Mouse (Mus musculus) forebrain, embryonic 11.5 days (tissue): ENCODE measurements around the gene Daxx. TPM values are rescaled to one million over a fixed set of nuclear protein-coding genes. Genes with fewer than 3 reads are reported as not detected.
A peak's percentile ranks its signal among the peaks of the same experiment; 100 is the strongest.
"Not testable (repeated sequence)": the region's sequence is repeated elsewhere in the genome, so short reads cannot be mapped to it uniquely, and the experiment has no call there.

Source experiments
- ATAC-seq: fragments of 200-750 bp; cut with Nextera tagmentation; replicated peaks from 2 replicates; pipeline ENCODE4 v1.8.0; 2017; ENCODE audit warnings: moderate TSS enrichment; ENCODE audit not compliant: low FRiP score
- DNase-seq: peaks from one replicate; pipeline ENCODE4 v3.0.0-alpha.2; 2017; ENCODE audit warnings: low spot score
- H3K27ac ChIP-seq: fragments of 300-500 bp; sonication (generic); 2 replicates; pipeline ENCODE4 v1.5.1; 2014; ENCODE audit warnings: low read depth, low read length
- H3K27me3 ChIP-seq: fragments of 300-500 bp; sonication (generic); 2 replicates; pipeline ENCODE4 v1.6.1; 2014; ENCODE audit warnings: mild to moderate bottlenecking, low read length, mixed read lengths; ENCODE audit not compliant: control insufficient read depth, insufficient read depth
- H3K36me3 ChIP-seq: fragments of 300-500 bp; sonication (generic); 2 replicates; pipeline ENCODE4 v1.6.1; 2014; ENCODE audit warnings: mild to moderate bottlenecking, low read length, moderate library complexity, mixed read lengths; ENCODE audit not compliant: control insufficient read depth, insufficient read depth
- H3K4me1 ChIP-seq: fragments of 300-500 bp; sonication (generic); replicated peaks from 2 replicates; pipeline ENCODE4 v1.6.1; 2014; ENCODE audit warnings: low read length, mixed read lengths; ENCODE audit not compliant: control insufficient read depth, insufficient read depth
- H3K4me2 ChIP-seq: fragments of 300-500 bp; sonication (generic); 2 replicates; pipeline ENCODE4 v1.6.1; 2014; ENCODE audit warnings: low read depth, mild to moderate bottlenecking, low read length, moderate library complexity, mixed read lengths; ENCODE audit not compliant: severe bottlenecking
- H3K4me3 ChIP-seq: fragments of 300-500 bp; sonication (generic); 2 replicates; pipeline ENCODE4 v1.5.1; 2014; ENCODE audit warnings: low read depth, low read length
- H3K9ac ChIP-seq: fragments of 300-500 bp; sonication (generic); 2 replicates; pipeline ENCODE4 v1.6.1; 2014; ENCODE audit warnings: low read length
- H3K9me3 ChIP-seq: fragments of 300-500 bp; sonication (generic); 2 replicates; pipeline ENCODE4 v1.6.1; 2016; ENCODE audit warnings: low read length, mixed read lengths; ENCODE audit not compliant: control insufficient read depth
- WGBS: fragments of 180-500 bp; shearing (Covaris S2); extraction: QIAGEN DNeasy Blood & Tissue Kit; methylation state at CpG from one replicate; pipeline ENCODE4 v1.1.7; 2014; 5-methylcytosine and 5-hydroxymethylcytosine counted together
- polyA plus RNA-seq: library from polyadenylated mRNA; unstranded; fragments of >200 nt; fragmentation: Nextera tagmentation; extraction: Ambion mirVana; gene quantifications from 2 replicates; pipeline ENCODE4 v1.2.1, GENCODE M21; 2014

Daxx gene
- polyA plus RNA-seq, 1 experiment from 2014 or later = 68.2 TPM

DNA sequence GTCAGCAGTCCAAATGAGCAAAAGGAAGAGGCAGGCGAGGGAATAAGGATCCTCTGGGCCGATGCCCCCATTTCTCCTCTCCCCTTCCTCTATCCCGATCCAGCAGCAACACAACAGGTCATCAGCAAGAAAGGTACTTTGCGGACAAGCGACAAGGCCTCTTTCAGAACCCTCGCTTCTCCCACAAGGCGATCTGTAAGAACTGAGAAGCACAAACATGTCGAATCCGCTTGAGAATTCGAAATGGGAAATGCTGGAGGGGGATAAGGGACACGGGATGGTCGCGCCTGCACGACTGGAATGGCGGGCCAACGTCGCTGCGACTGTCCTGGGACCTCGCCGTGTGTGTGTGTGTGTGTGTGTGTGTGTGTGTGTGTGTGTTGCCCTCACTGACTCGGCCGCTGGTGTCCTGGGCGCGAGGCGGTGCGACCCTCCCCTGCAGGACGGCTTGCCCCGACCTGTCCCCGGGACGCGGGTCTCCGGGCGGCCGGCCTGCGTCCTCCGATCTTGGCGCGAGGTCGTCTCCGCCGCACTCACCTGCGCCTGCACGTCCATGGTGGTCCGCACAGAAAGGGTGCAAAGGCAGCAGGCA lies 19.2 kb upstream of the Daxx start:
- not testable (repeated sequence) for H3K36me3 ChIP-seq, H3K9me3 ChIP-seq, H3K4me1 ChIP-seq, ATAC-seq, H3K27me3 ChIP-seq, DNase-seq
- Histone ChIP-seq H3K27ac (0 out of 2 replicates have a peak overlapping the region, but pooled peaks have one; percentile 18), H3K9ac (peak overlapping the region; percentile 66), H3K4me3 (peak overlapping the region; percentile 59), H3K4me2 (peak overlapping the region; percentile 68)
- WGBS = under 1% methylated on average over 43 of the region's 44 CpGs

DNA sequence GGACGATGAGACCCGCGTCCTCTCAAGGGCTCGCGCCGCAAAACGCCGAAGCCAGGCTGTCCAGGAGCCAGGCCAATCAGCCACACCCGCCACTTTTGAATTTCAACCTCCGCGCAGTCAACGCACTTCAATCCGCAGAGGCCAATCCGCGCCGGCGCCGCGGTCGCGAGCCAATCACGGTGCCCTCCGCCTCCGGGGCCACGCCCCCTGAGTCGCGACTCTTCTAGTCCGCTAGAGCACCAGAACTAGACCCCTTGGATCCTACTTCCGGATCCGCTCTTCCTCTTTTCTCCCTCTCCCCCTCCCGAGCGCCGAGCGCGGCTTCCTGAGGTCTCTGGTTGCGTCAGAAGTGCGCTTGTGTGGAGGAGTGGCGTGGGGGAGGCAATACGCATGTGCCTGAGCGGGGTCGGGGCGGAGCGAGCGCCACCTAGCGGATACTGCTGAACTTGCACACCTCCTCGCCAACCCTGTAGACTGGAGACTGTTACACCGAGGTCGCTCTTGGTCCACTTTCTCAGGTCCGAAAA lies 18.6 kb upstream of the Daxx start, which contains the start of gene Kifc1:
Kifc1 (minus strand) TSS at position 129 of the 527 bp plus-strand sequence.
- WGBS = under 1% methylated on average over 49 of the region's 49 CpGs
- H3K9ac ChIP-seq = peak within 1 kb of the TSS; percentile 66
- peak within 1 kb of the TSS; percentile 68 for H3K4me2 ChIP-seq
- H3K27me3 ChIP-seq = no peaks in the 10 kb centered on the region
- peaks cover 6% of the 10 kb centered on the region; the same call in 1 of the 2 replicates for H3K36me3 ChIP-seq
- ATAC-seq (peak; percentile 98), DNase-seq (peak; percentile 99)
- peaks cover 8% of the 10 kb centered on the region; the same call in 1 of the 2 replicates for H3K4me1 ChIP-seq
- 0 out of 2 replicates have a peak within 1 kb of the TSS, but pooled peaks have one; percentile 18 for H3K27ac ChIP-seq
- H3K4me3 ChIP-seq = peak within 1 kb of the TSS; percentile 59
- H3K9me3 ChIP-seq = no peaks in the 10 kb centered on the region

DNA sequence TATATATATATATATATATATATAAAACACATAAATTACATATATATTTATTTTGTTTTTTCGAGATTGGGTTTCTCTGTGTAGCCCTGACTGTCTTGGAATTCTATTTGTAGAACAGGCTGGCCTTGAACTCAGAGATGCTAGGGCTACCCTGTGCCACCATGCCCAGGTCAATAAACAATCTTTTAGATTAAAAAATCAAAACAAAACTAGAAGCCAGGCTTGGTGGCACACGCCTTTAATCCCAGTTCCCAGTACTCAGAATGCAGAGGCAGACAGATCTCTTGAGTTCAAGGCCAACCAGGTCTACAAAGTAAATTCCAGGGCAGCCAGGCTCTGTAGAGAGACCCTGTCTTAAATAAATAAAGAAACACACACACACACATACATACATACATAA lies 17.9 kb upstream of the Daxx start:
- Histone ChIP-seq H3K27ac (no peak overlapping the region), H3K4me1 (peaks cover 8% of the 10 kb centered on the region; the same call in 1 of the 2 replicates), H3K4me3 (no peak overlapping the region), H3K9ac (no peak overlapping the region), H3K9me3 (no peaks in the 10 kb centered on the region), H3K4me2 (no peak overlapping the region), H3K27me3 (no peaks in the 10 kb centered on the region), H3K36me3 (no peaks in the 10 kb centered on the region)
- ATAC-seq (no peak), DNase-seq (no peak)
- 76% methylated on average over 2 of the region's 2 CpGs for WGBS

DNA sequence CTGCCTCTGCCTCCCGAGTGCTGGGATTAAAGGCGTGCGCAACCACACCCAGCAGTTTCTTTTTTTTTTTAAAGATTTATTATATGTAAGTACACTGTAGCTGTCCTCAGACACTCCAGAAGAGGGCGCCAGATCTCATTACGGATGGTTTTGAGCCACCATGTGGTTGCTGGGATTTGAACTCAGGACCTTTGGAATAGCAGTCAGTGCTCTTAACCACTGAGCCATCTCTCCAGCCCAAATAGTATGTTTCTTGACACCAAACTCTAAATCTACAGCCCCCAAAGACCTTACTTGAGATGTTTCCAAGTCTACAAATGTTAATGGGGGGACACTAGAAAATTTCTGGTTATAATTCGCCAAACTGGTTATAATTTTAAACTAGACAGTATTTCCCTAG lies 17.3 kb upstream of the Daxx start:
- H3K27me3 ChIP-seq, H3K9ac ChIP-seq, H3K4me3 ChIP-seq, H3K4me1 ChIP-seq, H3K27ac ChIP-seq, H3K9me3 ChIP-seq, H3K4me2 ChIP-seq, DNase-seq, H3K36me3 ChIP-seq, ATAC-seq: not testable (repeated sequence)
- WGBS = 74% methylated on average over 6 of the region's 6 CpGs

DNA sequence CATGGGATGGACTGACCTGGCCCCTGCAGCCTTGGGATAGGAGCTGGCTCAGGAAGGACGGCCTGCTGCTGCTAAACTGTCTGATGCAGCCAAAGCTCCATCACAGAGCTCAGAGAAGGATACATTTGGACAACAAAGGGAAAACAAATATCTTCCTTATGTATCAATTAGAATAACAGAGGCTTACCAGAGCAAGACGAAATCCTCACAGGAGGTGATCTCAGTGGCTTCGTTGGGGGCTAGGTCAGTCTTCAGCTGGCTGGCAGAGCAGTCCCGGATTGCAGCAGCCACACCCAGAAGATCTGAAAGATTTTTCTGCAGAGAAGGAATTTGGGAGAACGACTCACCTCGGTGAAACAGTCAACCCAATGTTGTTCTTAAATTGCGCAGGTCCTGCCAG lies 16.8 kb upstream of the Daxx start:
- WGBS = 26% methylated on average over 7 of the region's 7 CpGs
- peaks cover 8% of the 10 kb centered on the region; the same call in 1 of the 2 replicates for H3K4me1 ChIP-seq
- ATAC-seq = no peak

DNA sequence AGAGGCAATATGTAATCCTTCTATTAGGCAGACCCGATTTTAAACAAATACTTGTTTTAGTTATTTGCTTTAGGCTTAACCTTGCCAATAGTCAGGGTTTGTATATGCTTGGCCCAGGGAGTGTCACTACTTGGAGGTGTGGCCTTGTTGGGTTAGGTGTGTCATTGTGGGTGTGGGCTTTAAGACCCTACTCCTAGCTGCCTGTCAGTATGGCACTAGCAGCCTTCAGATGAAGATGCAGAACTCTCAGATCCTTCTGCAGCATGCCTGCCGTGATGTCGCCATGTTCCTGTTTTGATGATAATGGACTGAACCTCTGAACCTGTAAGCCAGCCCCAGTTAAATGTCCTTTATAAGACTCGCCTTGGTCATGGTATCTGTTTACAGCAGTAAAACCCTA lies 16.2 kb upstream of the Daxx start:
- not testable (repeated sequence) for H3K4me1 ChIP-seq, H3K9me3 ChIP-seq, H3K9ac ChIP-seq, H3K4me2 ChIP-seq, H3K4me3 ChIP-seq, H3K27me3 ChIP-seq, H3K27ac ChIP-seq, ATAC-seq, H3K36me3 ChIP-seq, DNase-seq
- 79% methylated on average over 4 of the region's 4 CpGs for WGBS

More for the DNA sequence above, 16.8 kb upstream of the Daxx start:
- no peaks in the 10 kb centered on the region for H3K9me3 ChIP-seq
- H3K27ac ChIP-seq = no peak overlapping the region
- no peaks in the 10 kb centered on the region for H3K36me3 ChIP-seq
- no peak for DNase-seq
- no peak overlapping the region for H3K4me3 ChIP-seq
- no peak overlapping the region for H3K4me2 ChIP-seq
- no peak overlapping the region for H3K9ac ChIP-seq
- H3K27me3 ChIP-seq = no peaks in the 10 kb centered on the region

DNA sequence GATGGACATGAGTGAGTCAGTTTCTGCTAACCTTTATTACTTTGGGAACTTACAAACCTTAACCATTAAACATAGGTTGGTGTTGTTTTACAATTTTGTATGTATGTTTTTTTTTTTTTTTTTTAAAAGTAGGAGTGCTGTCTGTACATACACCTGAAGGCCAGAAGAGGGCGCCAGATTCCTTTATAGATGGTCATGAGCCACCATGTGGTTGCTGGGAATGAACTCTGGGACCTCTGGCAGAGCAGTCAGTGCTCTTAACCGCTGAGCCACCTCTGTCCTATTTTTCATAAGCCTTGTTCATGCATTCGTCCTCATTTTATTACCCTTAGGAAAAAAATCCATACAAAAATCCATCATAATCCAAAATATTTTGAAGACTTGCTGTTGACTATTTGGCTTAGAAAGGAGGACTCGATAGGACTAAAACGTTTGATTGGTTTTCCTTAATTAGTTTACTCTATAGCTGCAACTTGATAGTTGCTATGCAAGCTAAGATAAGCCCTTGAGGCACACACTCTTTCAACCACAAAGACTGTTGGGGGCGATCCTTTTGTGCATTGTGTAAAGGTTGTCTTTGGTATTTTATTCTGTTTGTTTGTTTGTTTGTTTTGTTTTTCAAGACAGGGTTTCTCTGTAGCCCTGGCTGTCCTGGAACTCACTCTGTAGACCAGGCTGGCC lies 12.0 kb upstream of the Daxx start:
- Histone ChIP-seq H3K9ac (no peak overlapping the region), H3K4me1 (no peaks in the 10 kb centered on the region), H3K27me3 (no peaks in the 10 kb centered on the region), H3K4me2 (no peak overlapping the region), H3K4me3 (no peak overlapping the region), H3K9me3 (no peaks in the 10 kb centered on the region), H3K36me3 (no peaks in the 10 kb centered on the region), H3K27ac (no peak overlapping the region)
- ATAC-seq (no peak), DNase-seq (peak; percentile 64)
- WGBS = 43% methylated on average over 6 of the region's 6 CpGs

DNA sequence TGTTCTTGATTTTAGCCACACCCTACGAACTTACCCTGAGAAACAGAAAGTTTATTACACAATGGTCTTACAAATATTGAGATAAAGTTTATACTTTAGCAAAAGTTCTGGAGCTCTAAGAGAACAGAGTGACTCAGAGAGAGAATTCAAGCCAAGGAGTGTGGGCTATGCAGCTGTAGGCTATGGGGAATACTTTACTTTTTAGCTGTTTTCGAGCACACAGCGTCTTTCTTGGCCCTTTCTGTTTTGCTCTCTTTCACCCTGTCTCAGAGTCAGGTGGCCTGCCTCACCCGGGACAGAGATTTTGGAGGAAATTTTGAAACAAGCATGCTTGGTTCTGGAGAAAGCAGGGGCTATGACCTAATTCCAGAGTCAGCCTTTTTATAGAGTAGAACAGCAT lies 11.0 kb upstream of the Daxx start:
- H3K9ac ChIP-seq, H3K4me3 ChIP-seq, H3K27ac ChIP-seq, H3K36me3 ChIP-seq, ATAC-seq, H3K27me3 ChIP-seq, DNase-seq, H3K4me1 ChIP-seq, H3K9me3 ChIP-seq, H3K4me2 ChIP-seq: not testable (repeated sequence)
- WGBS = 85% methylated on average over 4 of the region's 4 CpGs
